Mouse (Mus musculus) olfactory bulb, adult 2 months (tissue): ENCODE results near the gene Dnajb2.

Experiments
- CTCF ChIP-seq: fragments of 200-500 bp; IDR thresholded peaks from 2 replicates; pipeline ENCODE4 v1.5.1; 2012; ENCODE audit warnings: low read depth, mild to moderate bottlenecking, low read length, moderate library complexity; ENCODE audit not compliant: insufficient read depth
- POLR2A ChIP-seq: fragments of 200-500 bp; IDR thresholded peaks from 2 replicates; pipeline ENCODE4 v1.6.1; 2012; ENCODE audit warnings: mild to moderate bottlenecking, low read depth, low read length, moderate library complexity; ENCODE audit not compliant: insufficient read depth

GRCm38 (mm10) chr1:75289888-75290431 is 53.8 kb downstream of the Dnajb2 start:
- TF ChIP-seq POLR2A, result no peak
- no peak for TF ChIP-seq CTCF
